20 mouse cellular contexts compared by ENCODE assay signal in genomic region chr19:43771499-43771969, GRCm38 (mm10). TPM values are rescaled to one million over a fixed set of nuclear protein-coding genes. Genes with fewer than 3 reads are reported as not detected.
DNase-seq lines count a peak whose midpoint lies in the region; ATAC-seq and TF ChIP-seq lines count a peak whose summit lies in the region.
"Had no signal": no experiment of that assay in that cellular context is flagged by ENCODE, and none has a peak within 500 bp of the region (broad histone marks: within the 10 kb centered on the region; RNA-seq: fewer than 3 reads in every experiment).

No protein-coding gene starts in this region.

- DNase-seq in lung, postnatal 25 days (ENCODE audit: low spot score): peak; percentile 18
- DNase-seq in lung, postnatal 10 days: no peak
- DNase-seq in G1E (ENCODE audit: low spot score): peak; percentile 31
- no peak for DNase-seq in stomach, postnatal 0 days (ENCODE audit: low spot score)
- no peak for DNase-seq in ovary, postnatal 14 days (ENCODE audit: low spot score)
- no peak for DNase-seq in adrenal gland, adult 8-10 months
- no peak for DNase-seq in midbrain, embryonic 10.5 days (ENCODE audit: low spot score)
- DNase-seq: adrenal gland, postnatal 25 days; cerebellum, postnatal 36 days; heart, adult 18-20 months; heart, postnatal 10 days; right cerebral cortex, postnatal 25 days; thymus, postnatal 25 days had no signal

- no peak overlapping the region for H3K27ac ChIP-seq in stomach, postnatal 0 days (replicated peaks)
- H3K27ac ChIP-seq in midbrain, embryonic 10.5 days (replicated peaks): no peak overlapping the region
- H3K27ac ChIP-seq: embryonic facial prominence, embryonic 15.5 days; forebrain, embryonic 12.5 days; kidney, postnatal 0 days; liver, embryonic 12.5 days had no signal

- no peaks in the 10 kb centered on the region for H3K27me3 ChIP-seq in G1E (ENCODE audit: insufficient read depth, low read length)
- H3K27me3 ChIP-seq in stomach, postnatal 0 days (ENCODE audit: control insufficient read depth, insufficient read depth, low read length): no peaks in the 10 kb centered on the region
- H3K27me3 ChIP-seq in midbrain, embryonic 10.5 days (ENCODE audit: low read depth, poor library complexity, severe bottlenecking): no peaks in the 10 kb centered on the region
- H3K27me3 ChIP-seq: embryonic facial prominence, embryonic 15.5 days; forebrain, embryonic 12.5 days; liver, embryonic 12.5 days had no signal

- 70% methylated on average over 5 of the region's 5 CpGs for WGBS in stomach, postnatal 0 days
- 92% methylated on average over 5 of the region's 5 CpGs for WGBS in midbrain, embryonic 10.5 days

- TF ChIP-seq EP300 in stomach, postnatal 0 days (optimal IDR thresholded peaks at IDR 0.05): no peak

- peaks cover 12% of the 10 kb centered on the region for H3K36me3 ChIP-seq in G1E (replicated peaks)
- no peaks in the 10 kb centered on the region for H3K36me3 ChIP-seq in stomach, postnatal 0 days (ENCODE audit: control insufficient read depth, insufficient read depth, low read length)
- H3K36me3 ChIP-seq in midbrain, embryonic 10.5 days: no peaks in the 10 kb centered on the region
- H3K36me3 ChIP-seq: embryonic facial prominence, embryonic 15.5 days; forebrain, embryonic 12.5 days had no signal

- H3K9ac ChIP-seq in stomach, postnatal 0 days (ENCODE audit: low read length): no peak overlapping the region
- H3K9ac ChIP-seq: embryonic facial prominence, embryonic 15.5 days; forebrain, embryonic 12.5 days; liver, embryonic 12.5 days had no signal

- no peaks in the 10 kb centered on the region for H3K9me3 ChIP-seq in G1E (replicated peaks)
- H3K9me3 ChIP-seq in stomach, postnatal 0 days (ENCODE audit: control insufficient read depth, low read length): no peaks in the 10 kb centered on the region
- no peaks in the 10 kb centered on the region for H3K9me3 ChIP-seq in midbrain, embryonic 10.5 days (replicated peaks)
- H3K9me3 ChIP-seq: embryonic facial prominence, embryonic 15.5 days; forebrain, embryonic 12.5 days; liver, embryonic 12.5 days had no signal

- no peak overlapping the region for H3K4me3 ChIP-seq in G1E (ENCODE audit: low read depth, low read length)
- H3K4me3 ChIP-seq in stomach, postnatal 0 days (ENCODE audit: low read depth, low read length): no peak overlapping the region
- H3K4me3 ChIP-seq in midbrain, embryonic 10.5 days: no peak overlapping the region
- H3K4me3 ChIP-seq: embryonic facial prominence, embryonic 15.5 days; forebrain, embryonic 12.5 days; liver, embryonic 12.5 days had no signal

- H3K4me1 ChIP-seq in G1E (ENCODE audit: insufficient read depth, low read depth, low read length): peaks cover 14% of the 10 kb centered on the region
- H3K4me1 ChIP-seq in stomach, postnatal 0 days (replicated peaks; ENCODE audit: control insufficient read depth, insufficient read depth): no peaks in the 10 kb centered on the region
- peaks cover 4% of the 10 kb centered on the region; the same call in 1 of the 2 replicates for H3K4me1 ChIP-seq in midbrain, embryonic 10.5 days
- H3K4me1 ChIP-seq: embryonic facial prominence, embryonic 15.5 days; forebrain, embryonic 12.5 days had no signal

- no peak for TF ChIP-seq CTCF in G1E (IDR thresholded peaks at IDR 0.05; ENCODE audit: low read depth, low read length)
- no peak for TF ChIP-seq CTCF in stomach, postnatal 0 days (IDR thresholded peaks at IDR 0.05; ENCODE audit: low read depth)

- ATAC-seq in G1E (ENCODE audit: extremely low read depth, insufficient number of reproducible peaks, low FRiP score, poor library complexity, severe bottlenecking): peak; percentile 60
- peak; percentile 64 for ATAC-seq in inflammation-experienced regulatory T-cells, adult 6 months
- peak; percentile 69 for ATAC-seq in stomach, postnatal 0 days (ENCODE audit: low FRiP score, low TSS enrichment)
- ATAC-seq: hindbrain, embryonic 16.5 days; liver, embryonic 12.5 days had no signal

- H3K4me2 ChIP-seq in stomach, postnatal 0 days (replicated peaks; ENCODE audit: low read depth): no peak overlapping the region
- H3K4me2 ChIP-seq: embryonic facial prominence, embryonic 15.5 days; forebrain, embryonic 12.5 days; liver, embryonic 12.5 days had no signal

RNA-seq across cellular contexts. Expression of gene Abcc2, which starts 10.5 kb away (rescaled TPM):
- total RNA-seq in G1E (2014; fragmentation: Nextera tagmentation) (not detected in 2 replicates), G1E (2017) (0.05 and 0.06 TPM in 2 replicates)
- under 0.01 TPM in 1 of 2 replicates, not detected in the other for polyA plus RNA-seq in G1E (2012)
- polyA plus RNA-seq in inflammation-experienced regulatory T-cells, adult 6 months (2017; shearing (Covaris generic)): not detected
- 0.12 and 0.15 TPM in 2 replicates for polyA plus RNA-seq in stomach, postnatal 0 days (2015; fragmentation: Nextera tagmentation; extraction: Ambion mirVana)
- 1 to 10 TPM in 1 of 4 experiments, under 1 TPM in 3; 0.03 to 1.1 (median 0.09) TPM for total RNA-seq in adrenal gland, adult 8-10 months (2022)
- polyA plus RNA-seq in midbrain, embryonic 10.5 days (2016; fragmentation: Nextera tagmentation; extraction: Ambion mirVana): 0.01 TPM in 2 replicates
- total RNA-seq: heart, adult 18-20 months; heart, postnatal 10 days had no signal
- polyA plus RNA-seq: forebrain, embryonic 12.5 days; lung, embryonic 16.5 days had no signal

RNA-seq across cellular contexts. Expression of gene Cox15, which starts 18.7 kb away (rescaled TPM):
- total RNA-seq in G1E (2014; fragmentation: Nextera tagmentation) (21.7 and 21.8 TPM in 2 replicates), G1E (2017) (15.3 and 18.8 TPM in 2 replicates)
- polyA plus RNA-seq in G1E (2012): 5.3 and 5.9 TPM in 2 replicates
- polyA plus RNA-seq in inflammation-experienced regulatory T-cells, adult 6 months (2017; shearing (Covaris generic)): 10 to 100 TPM in 1 of 3 experiments, 1 to 10 TPM in 2; 8.1 to 11.0 (median 9.3) TPM
- polyA plus RNA-seq in stomach, postnatal 0 days (2015; fragmentation: Nextera tagmentation; extraction: Ambion mirVana): 5.3 and 5.6 TPM in 2 replicates
- 10 to 100 TPM; 36.5 to 56.6 (median 45.9) TPM for total RNA-seq in adrenal gland, adult 8-10 months (2022)
- polyA plus RNA-seq in midbrain, embryonic 10.5 days (2016; fragmentation: Nextera tagmentation; extraction: Ambion mirVana): 13.7 and 16.5 TPM in 2 replicates

RNA-seq across cellular contexts. Expression of gene Cutc, which starts 18.7 kb away (rescaled TPM):
- 5.2 and 10.8 TPM in 2 replicates for total RNA-seq in G1E (2014; fragmentation: Nextera tagmentation)
- 17.3 and 23.3 TPM in 2 replicates for total RNA-seq in G1E (2017)
- 2.6 and 2.8 TPM in 2 replicates for polyA plus RNA-seq in G1E (2012)
- polyA plus RNA-seq in inflammation-experienced regulatory T-cells, adult 6 months (2017; shearing (Covaris generic)): 10 to 100 TPM; 12.8 to 17.2 (median 13.6) TPM
- polyA plus RNA-seq in stomach, postnatal 0 days (2015; fragmentation: Nextera tagmentation; extraction: Ambion mirVana): 19.4 and 22.5 TPM in 2 replicates
- total RNA-seq in adrenal gland, adult 8-10 months (2022): 10 to 100 TPM in 1 of 4 experiments, 1 to 10 TPM in 3; 9.3 to 12.4 (median 9.8) TPM
- polyA plus RNA-seq in midbrain, embryonic 10.5 days (2016; fragmentation: Nextera tagmentation; extraction: Ambion mirVana): 14.0 and 14.7 TPM in 2 replicates

Comparison
In these comparisons a context has a peak if more than half of its experiments do, and no peak if none do; other contexts are left out.
1. DNase-seq: peak in lung, postnatal 25 days (single experiment) and G1E (single experiment); none in lung, postnatal 10 days (single experiment), stomach, postnatal 0 days (single experiment), ovary, postnatal 14 days (single experiment), adrenal gland, adult 8-10 months (single experiment) and midbrain, embryonic 10.5 days (single experiment).
2. Peak in every context shown above with its lines, with median percentiles within 50 percentile points of each other: ATAC-seq.